Mouse (Mus musculus) forebrain, embryonic 13.5 days (tissue): ENCODE results near the gene Rab44. TPM values are rescaled to one million over a fixed set of nuclear protein-coding genes. Genes with fewer than 3 reads are reported as not detected.
"Not testable (repeated sequence)": the region's sequence is repeated elsewhere in the genome, so short reads cannot be mapped to it uniquely, and the experiment has no call there.

Experiments
- ATAC-seq: fragments of 200-750 bp; cut with Nextera tagmentation; 2 replicates; pipeline ENCODE4 v1.8.0; 2017
- H3K27ac ChIP-seq: fragments of 300-500 bp; sonication (generic); 2 replicates; pipeline ENCODE4 v1.5.1; 2015; ENCODE audit warnings: inconsistent platforms, mild to moderate bottlenecking, moderate library complexity
- H3K27me3 ChIP-seq: fragments of 300-500 bp; sonication (generic); 2 replicates; pipeline ENCODE4 v1.6.1; 2015; ENCODE audit warnings: mild to moderate bottlenecking, inconsistent platforms
- H3K36me3 ChIP-seq: fragments of 300-500 bp; sonication (generic); 2 replicates; pipeline ENCODE4 v1.6.1; 2015; ENCODE audit warnings: mild to moderate bottlenecking, inconsistent platforms; ENCODE audit not compliant: poor library complexity, severe bottlenecking
- H3K4me1 ChIP-seq: fragments of 300-500 bp; sonication (generic); 2 replicates; pipeline ENCODE4 v1.6.1; 2015; ENCODE audit warnings: inconsistent platforms
- H3K4me2 ChIP-seq: fragments of 300-500 bp; sonication (generic); 2 replicates; pipeline ENCODE4 v1.6.1; 2015; ENCODE audit warnings: inconsistent platforms, mild to moderate bottlenecking, moderate library complexity
- H3K4me3 ChIP-seq: fragments of 300-500 bp; sonication (generic); 2 replicates; pipeline ENCODE4 v1.5.1; 2015; ENCODE audit warnings: mild to moderate bottlenecking, inconsistent platforms
- H3K9ac ChIP-seq: fragments of 300-500 bp; sonication (generic); 2 replicates; pipeline ENCODE4 v1.6.1; 2015; ENCODE audit warnings: mild to moderate bottlenecking, inconsistent platforms
- H3K9me3 ChIP-seq: fragments of 300-500 bp; sonication (generic); replicated peaks from 2 replicates; pipeline ENCODE4 v1.6.1; 2016; ENCODE audit warnings: inconsistent platforms
- WGBS: fragments of 180-500 bp; shearing (Covaris S2); methylation state at CpG from one replicate; pipeline ENCODE4 v1.1.7; 2015; 5-methylcytosine and 5-hydroxymethylcytosine counted together
- polyA plus RNA-seq: library from polyadenylated mRNA; unstranded; fragments of >200 nt; fragmentation: Nextera tagmentation; extraction: Ambion mirVana; gene quantifications from 2 replicates; pipeline ENCODE4 v1.2.1, GENCODE M21; 2015

The Rab44 gene
- 0.18 TPM in 1 of 2 replicates, not detected in the other for polyA plus RNA-seq

DNA sequence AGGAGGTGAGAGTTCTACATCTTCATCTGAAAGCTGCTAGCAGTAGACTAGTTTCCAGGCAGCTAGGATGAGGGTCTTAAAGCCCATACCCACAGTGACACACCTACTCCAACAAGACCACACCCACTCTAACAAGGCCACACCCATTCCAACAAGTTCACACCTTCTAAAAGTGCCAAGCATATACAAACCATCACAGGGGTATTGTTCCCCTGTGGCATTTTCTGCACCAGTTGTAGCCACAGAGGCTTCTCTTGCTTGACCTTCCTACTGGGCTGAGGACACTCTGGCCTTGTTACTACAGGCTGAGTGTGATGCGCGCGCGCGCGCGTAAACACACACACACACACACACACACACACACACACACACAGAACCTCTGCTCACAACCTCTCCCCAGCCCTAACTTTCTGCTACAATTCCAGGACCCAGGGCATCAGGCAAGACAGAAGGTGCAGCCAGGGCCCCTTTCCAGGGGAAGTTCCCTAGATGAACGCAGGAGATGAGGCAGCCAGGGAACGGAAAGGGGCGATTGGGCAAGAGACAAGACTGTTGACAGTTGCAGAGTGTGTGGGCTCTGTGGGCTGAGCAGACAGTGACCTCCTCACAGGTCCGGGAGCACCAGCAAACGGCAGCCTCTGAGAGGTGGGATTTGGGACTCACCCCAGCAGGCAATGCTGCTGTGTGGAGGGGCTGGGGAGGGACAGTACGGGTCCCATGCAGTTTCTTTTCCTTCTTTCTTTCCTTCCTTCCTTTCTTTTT is at the start of gene Rab44:
Gene Rab44 (plus strand): TSS at position 555 of the 762 bp plus-strand sequence.
- H3K9me3 ChIP-seq: no peaks in the 10 kb centered on the region

DNA sequence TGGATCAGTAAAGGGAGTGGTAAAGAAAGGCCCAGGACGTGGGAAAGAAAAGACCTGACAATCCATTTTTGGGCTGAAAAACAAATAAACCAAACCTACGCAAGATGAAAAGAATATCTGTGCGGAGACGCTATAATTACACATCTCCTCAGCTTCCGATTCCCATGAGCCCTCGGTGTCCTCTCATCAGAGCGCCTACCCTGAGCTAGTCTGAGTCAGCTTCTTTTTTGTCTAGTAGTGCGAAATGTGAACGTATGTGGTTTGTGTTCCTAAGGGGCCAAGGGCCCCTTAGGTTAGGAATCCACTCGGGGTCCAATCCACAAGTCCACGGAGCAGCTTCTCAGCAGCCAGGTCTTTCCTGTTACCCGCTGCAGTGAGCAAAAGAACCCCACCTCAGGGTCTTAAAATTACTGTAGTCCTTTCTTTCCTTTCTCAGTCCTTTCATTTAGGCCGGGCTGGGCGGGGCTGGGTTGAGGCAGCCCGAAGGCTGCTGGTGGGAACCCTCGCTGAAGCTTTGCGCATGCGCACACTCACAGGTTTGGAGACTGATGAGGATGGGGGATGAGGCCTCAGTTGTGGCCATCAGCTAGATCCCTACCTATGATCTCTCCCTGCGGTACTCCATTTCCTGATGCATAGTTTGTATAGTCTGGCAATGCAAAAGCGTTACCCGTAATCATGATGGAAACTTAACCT is 48.6 kb upstream of the Rab44 start:
- Histone ChIP-seq H3K27ac (no peak overlapping the region), H3K4me1 (peaks cover 13% of the 10 kb centered on the region; the same call in 1 of the 2 replicates), H3K4me2 (no peak overlapping the region), H3K4me3 (no peak overlapping the region), H3K9ac (no peak overlapping the region), H3K36me3 (no peaks in the 10 kb centered on the region), H3K9me3 (no peaks in the 10 kb centered on the region), H3K27me3 (no peaks in the 10 kb centered on the region)
- no peak for ATAC-seq
- 84% methylated on average over 21 of the region's 21 CpGs for WGBS

More for the DNA sequence above, at the start of gene Rab44:
- Histone ChIP-seq H3K36me3 (no peaks in the 10 kb centered on the region), H3K9ac (no peak within 1 kb of the TSS), H3K4me3 (no peak within 1 kb of the TSS), H3K27me3 (no peaks in the 10 kb centered on the region), H3K4me1 (no peaks in the 10 kb centered on the region), H3K4me2 (no peak within 1 kb of the TSS), H3K27ac (no peak within 1 kb of the TSS)
- ATAC-seq: no peak
- WGBS: 95% methylated on average over 13 of the region's 13 CpGs

DNA sequence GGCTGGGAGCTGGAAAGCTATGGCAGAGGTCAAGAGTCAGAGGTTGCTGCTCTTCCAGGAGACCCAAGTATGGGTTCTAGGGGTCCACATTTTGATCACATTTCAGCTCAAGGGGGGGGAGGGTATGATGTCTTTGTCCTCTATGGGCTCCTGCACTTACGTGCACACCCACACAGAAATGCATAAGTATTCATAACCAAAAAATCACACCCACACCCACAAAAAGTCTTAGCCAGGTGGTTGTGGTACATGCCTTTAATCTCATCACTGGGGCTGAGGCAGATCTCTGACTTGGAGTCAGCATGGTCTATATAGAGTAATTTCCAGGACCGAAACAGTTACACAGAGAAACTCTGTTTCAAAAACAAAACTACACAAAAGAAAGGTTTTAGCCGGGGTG is 48.0 kb upstream of the Rab44 start:
- H3K4me2 ChIP-seq: no peak overlapping the region
- H3K4me1 ChIP-seq: peaks cover 13% of the 10 kb centered on the region; the same call in 1 of the 2 replicates
- no peak for ATAC-seq
- H3K27ac ChIP-seq: no peak overlapping the region
- H3K9ac ChIP-seq: no peak overlapping the region
- WGBS: 96% methylated on average over 3 of the region's 3 CpGs
- no peaks in the 10 kb centered on the region for H3K9me3 ChIP-seq
- no peak overlapping the region for H3K4me3 ChIP-seq
- no peaks in the 10 kb centered on the region for H3K36me3 ChIP-seq
- H3K27me3 ChIP-seq: no peaks in the 10 kb centered on the region

DNA sequence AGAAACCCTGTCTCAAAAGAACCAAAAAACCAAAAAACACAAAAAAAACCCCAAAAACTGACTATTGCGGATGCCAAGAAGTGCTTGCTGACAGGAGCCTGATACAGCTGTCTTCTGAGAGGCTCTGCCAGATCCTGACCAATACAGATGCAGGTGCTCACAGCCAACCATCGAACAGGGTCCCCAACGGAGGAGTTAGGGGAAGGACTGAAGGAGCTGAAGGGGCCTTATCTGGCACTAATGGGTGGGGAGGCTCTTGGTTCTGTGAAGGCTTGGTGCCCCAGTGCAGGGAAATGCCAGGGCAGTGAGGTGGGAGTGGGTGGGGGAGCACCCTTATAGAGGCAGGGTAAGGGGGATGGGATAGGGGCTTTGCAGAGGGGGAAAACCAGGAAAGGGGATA is 46.5 kb upstream of the Rab44 start:
- not testable (repeated sequence) for H3K4me1 ChIP-seq, ATAC-seq, H3K4me2 ChIP-seq, H3K27me3 ChIP-seq, H3K9me3 ChIP-seq, H3K4me3 ChIP-seq, H3K27ac ChIP-seq, H3K36me3 ChIP-seq, H3K9ac ChIP-seq
- WGBS: 89% methylated on average over 3 of the region's 3 CpGs

DNA sequence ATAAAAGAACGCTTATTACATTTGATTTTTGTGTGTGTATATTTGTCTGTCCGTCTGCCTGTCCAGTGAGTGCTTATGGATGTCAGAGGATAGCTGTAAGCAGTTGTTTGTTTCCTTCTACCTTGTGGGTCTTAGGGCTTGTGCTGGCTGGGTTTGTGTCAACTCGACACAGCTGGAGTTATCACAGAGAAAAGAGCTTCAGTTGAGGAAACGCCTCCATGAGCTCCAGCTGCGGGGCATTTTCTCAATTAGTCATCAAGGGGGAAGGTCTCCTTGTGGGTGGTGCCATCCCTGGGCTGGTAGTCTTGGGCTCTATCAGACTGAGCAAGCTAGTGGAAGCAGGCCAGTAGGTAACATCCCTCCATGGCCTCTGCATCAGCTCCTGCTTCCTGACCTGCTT is 46.1 kb upstream of the Rab44 start:
- WGBS: 57% methylated on average over 5 of the region's 5 CpGs
- ATAC-seq: no peak
- no peak overlapping the region for H3K27ac ChIP-seq
- no peaks in the 10 kb centered on the region for H3K9me3 ChIP-seq
- H3K36me3 ChIP-seq: no peaks in the 10 kb centered on the region
- no peak overlapping the region for H3K9ac ChIP-seq
- H3K4me1 ChIP-seq: peaks cover 8% of the 10 kb centered on the region
- no peak overlapping the region for H3K4me3 ChIP-seq
- 0 out of 2 replicates have a peak, but pooled peaks cover 1% of the 10 kb centered on the region for H3K27me3 ChIP-seq
- no peak overlapping the region for H3K4me2 ChIP-seq

DNA sequence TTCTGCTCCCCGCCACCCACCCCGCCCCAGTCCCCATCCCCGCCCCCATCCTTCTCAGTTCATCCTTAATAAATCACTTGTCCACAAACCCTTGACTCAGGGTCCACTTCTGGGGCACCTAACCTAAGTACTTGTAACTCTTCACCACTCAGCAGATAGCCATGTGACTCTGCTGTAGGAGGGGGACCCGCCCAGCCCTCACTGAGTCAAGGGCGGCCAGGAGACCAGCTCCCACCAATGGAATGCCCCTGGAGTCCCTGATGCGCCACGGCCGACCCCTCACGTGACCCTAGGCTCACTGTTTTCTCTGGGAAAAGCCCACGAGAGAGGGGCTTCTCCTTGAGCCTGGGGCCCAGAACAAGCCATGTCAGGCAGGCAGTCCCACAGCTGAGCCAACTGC is 44.9 kb upstream of the Rab44 start:
- Histone ChIP-seq H3K27ac (no peak overlapping the region), H3K36me3 (no peaks in the 10 kb centered on the region), H3K4me2 (no peak overlapping the region), H3K9ac (no peak overlapping the region), H3K4me1 (peaks cover 6% of the 10 kb centered on the region), H3K4me3 (no peak overlapping the region), H3K27me3 (0 out of 2 replicates have a peak, but pooled peaks cover 4% of the 10 kb centered on the region), H3K9me3 (no peaks in the 10 kb centered on the region)
- WGBS: 81% methylated on average over 10 of the region's 10 CpGs
- no peak for ATAC-seq

DNA sequence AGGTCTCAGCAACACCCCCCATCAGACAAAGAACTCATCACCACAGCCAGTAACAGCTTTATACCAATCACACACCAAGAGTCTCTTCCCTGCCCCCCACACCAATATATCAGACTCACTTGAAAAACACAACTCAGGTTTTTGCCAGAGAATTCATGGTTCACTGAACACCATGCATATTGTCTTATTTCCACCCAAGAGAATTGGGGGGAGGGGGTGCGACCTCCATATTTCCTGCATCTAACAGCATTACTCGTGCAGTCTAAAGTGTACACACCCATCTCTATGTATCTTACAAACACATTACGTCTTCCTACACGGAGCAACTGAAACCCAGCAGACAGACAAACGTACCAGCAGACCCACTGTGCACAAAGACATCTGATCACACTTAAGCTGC is 42.1 kb upstream of the Rab44 start:
- H3K4me2 ChIP-seq: no peak overlapping the region
- ATAC-seq: no peak
- no peaks in the 10 kb centered on the region for H3K36me3 ChIP-seq
- H3K9ac ChIP-seq: no peak overlapping the region
- WGBS: 88% methylated on average over 5 of the region's 5 CpGs
- H3K27ac ChIP-seq: no peak overlapping the region
- H3K4me1 ChIP-seq: peaks cover 6% of the 10 kb centered on the region
- H3K4me3 ChIP-seq: no peak overlapping the region
- H3K27me3 ChIP-seq: 0 out of 2 replicates have a peak, but pooled peaks cover 5% of the 10 kb centered on the region
- H3K9me3 ChIP-seq: no peaks in the 10 kb centered on the region

DNA sequence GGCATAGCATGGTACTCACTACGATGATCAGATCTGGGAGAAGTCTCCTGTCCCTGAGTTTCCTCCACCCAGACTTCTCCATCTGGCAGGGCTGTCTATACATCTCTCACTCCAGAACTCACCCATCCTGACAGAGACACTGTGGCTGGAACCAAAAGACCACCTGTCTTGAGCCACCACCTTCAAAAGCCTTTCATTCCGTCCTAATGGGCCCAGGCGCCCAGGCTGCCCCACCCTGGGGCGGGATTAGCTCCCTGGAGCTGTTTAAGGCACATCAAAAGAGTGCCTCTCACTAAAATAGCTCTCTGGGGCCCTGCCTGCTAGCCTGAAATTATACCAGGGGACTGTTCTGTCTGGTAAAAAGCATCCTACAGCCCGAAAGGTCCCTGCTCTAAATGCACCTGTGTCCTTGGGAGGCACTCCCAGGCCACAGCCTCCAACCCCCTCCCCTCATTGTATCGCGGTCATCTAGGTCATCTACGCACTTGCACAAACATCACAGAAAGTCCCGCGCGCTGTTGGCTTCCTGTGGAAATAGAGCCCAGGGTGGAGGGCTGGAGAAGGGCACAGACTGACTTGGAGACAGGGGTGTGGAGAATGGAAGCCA is 41.1 kb upstream of the Rab44 start:
- H3K4me3 ChIP-seq: no peak overlapping the region
- no peak overlapping the region for H3K9ac ChIP-seq
- no peaks in the 10 kb centered on the region for H3K36me3 ChIP-seq
- ATAC-seq: no peak
- 0 out of 2 replicates have a peak, but pooled peaks cover 5% of the 10 kb centered on the region for H3K27me3 ChIP-seq
- 26% methylated on average over 11 of the region's 11 CpGs for whole genome bisulfite sequencing
- H3K27ac ChIP-seq: no peak overlapping the region
- no peak overlapping the region for H3K4me2 ChIP-seq
- H3K4me1 ChIP-seq: peaks cover 8% of the 10 kb centered on the region
- no peaks in the 10 kb centered on the region for H3K9me3 ChIP-seq

DNA sequence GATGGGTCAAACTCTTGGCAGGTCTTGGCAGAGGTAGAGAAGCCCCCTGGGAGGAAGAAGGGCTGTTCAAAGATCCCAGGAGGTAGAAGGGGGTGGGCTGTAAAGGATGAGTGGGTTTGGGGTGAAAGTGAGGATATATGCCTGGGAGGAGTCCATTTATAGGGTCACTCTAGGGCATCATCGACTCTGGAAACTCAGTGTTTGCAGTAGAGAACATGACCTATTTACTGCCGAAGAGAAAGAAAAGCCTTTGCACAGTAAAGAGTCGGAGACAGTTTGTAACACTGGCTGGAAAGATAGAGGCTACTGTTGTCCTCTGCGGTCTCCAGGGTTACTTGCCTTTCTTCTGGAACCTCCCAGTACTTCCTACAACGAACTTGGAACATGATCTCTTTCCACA is 40.6 kb upstream of the Rab44 start:
- H3K9me3 ChIP-seq: no peaks in the 10 kb centered on the region
- no peak overlapping the region for H3K27ac ChIP-seq
- 73% methylated on average over 5 of the region's 5 CpGs for WGBS
- H3K4me3 ChIP-seq: no peak overlapping the region
- H3K36me3 ChIP-seq: no peaks in the 10 kb centered on the region
- H3K4me1 ChIP-seq: peaks cover 13% of the 10 kb centered on the region
- no peak overlapping the region for H3K4me2 ChIP-seq
- H3K9ac ChIP-seq: no peak overlapping the region
- no peak for ATAC-seq
- H3K27me3 ChIP-seq: 0 out of 2 replicates have a peak, but pooled peaks cover 5% of the 10 kb centered on the region

DNA sequence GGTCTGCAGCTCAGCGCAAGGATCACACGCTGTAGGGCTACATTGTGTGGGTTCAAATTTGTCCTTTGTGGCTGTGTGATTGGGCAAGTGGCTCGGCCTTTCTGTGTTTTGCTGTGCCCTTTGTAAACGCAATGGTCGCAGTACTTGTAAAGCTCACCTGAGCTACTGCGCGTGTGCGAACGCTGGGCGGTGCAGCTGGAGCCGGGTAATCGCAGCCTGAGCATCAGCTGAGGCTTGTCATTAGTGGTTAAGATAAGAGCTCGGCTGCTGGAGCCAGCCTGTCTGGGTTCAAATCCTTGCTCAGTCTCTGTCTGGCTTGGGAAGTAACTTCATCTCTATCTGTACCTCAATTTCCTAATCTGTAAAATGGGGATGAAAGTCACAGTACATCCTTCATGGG is 39.9 kb upstream of the Rab44 start:
- no peak overlapping the region for H3K4me3 ChIP-seq
- no peak overlapping the region for H3K9ac ChIP-seq
- no peaks in the 10 kb centered on the region for H3K9me3 ChIP-seq
- H3K4me2 ChIP-seq: no peak overlapping the region
- H3K27me3 ChIP-seq: 0 out of 2 replicates have a peak, but pooled peaks cover 5% of the 10 kb centered on the region
- H3K4me1 ChIP-seq: peaks cover 20% of the 10 kb centered on the region
- H3K36me3 ChIP-seq: no peaks in the 10 kb centered on the region
- no peak overlapping the region for H3K27ac ChIP-seq
- 79% methylated on average over 13 of the region's 13 CpGs for WGBS
- ATAC-seq: no peak

DNA sequence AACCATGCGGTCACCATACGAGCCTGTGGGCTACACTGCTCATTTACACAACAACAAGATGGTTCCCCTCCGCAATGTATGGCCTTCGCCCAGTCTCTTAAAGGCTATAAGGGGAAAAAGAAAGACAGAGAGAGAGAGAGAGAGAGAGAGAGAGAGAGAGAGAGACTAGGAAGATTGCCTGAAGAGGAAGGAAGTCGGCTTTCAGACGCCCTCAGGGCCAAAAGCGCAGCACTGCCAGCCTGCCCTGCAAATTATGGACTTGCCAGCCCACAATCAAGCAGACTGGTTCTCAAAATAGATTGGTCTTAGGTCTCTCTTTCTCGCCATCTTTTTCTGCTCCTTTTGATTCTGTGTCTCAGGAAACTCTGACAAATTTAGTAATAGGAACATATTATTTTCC is 37.7 kb upstream of the Rab44 start:
- Histone ChIP-seq H3K9me3 (no peaks in the 10 kb centered on the region), H3K9ac (no peak overlapping the region), H3K27ac (no peak overlapping the region), H3K4me2 (no peak overlapping the region), H3K36me3 (no peaks in the 10 kb centered on the region), H3K27me3 (peaks cover 13% of the 10 kb centered on the region), H3K4me1 (peaks cover 31% of the 10 kb centered on the region), H3K4me3 (no peak overlapping the region)
- WGBS: 89% methylated on average over 8 of the region's 8 CpGs
- ATAC-seq: no peak
